Mouse (Mus musculus) brain, embryonic 14.5 days (tissue): ENCODE results near the gene Hist1h2ao.

Experiments used
- CTCF ChIP-seq: fragments of 200-500 bp; IDR thresholded peaks from 2 replicates; pipeline ENCODE4 v1.5.1; 2012; ENCODE audit warnings: inconsistent platforms, mild to moderate bottlenecking, moderate library complexity, borderline replicate concordance; ENCODE audit not compliant: insufficient read depth, insufficient read length; ENCODE audit errors: extremely low read depth
- POLR2A ChIP-seq: fragments of 200-500 bp; IDR thresholded peaks from 2 replicates; pipeline ENCODE4 v1.6.1; 2012; ENCODE audit warnings: mild to moderate bottlenecking, inconsistent platforms, borderline replicate concordance; ENCODE audit not compliant: poor library complexity, insufficient read depth, insufficient read length, severe bottlenecking; ENCODE audit errors: extremely low read depth

GRCm38 (mm10) chr13:21790601-21791283 is 19.5 kb upstream of the Hist1h2ao start:
- TF ChIP-seq CTCF (no peak), POLR2A (no peak)
